In the genomic region with DNA sequence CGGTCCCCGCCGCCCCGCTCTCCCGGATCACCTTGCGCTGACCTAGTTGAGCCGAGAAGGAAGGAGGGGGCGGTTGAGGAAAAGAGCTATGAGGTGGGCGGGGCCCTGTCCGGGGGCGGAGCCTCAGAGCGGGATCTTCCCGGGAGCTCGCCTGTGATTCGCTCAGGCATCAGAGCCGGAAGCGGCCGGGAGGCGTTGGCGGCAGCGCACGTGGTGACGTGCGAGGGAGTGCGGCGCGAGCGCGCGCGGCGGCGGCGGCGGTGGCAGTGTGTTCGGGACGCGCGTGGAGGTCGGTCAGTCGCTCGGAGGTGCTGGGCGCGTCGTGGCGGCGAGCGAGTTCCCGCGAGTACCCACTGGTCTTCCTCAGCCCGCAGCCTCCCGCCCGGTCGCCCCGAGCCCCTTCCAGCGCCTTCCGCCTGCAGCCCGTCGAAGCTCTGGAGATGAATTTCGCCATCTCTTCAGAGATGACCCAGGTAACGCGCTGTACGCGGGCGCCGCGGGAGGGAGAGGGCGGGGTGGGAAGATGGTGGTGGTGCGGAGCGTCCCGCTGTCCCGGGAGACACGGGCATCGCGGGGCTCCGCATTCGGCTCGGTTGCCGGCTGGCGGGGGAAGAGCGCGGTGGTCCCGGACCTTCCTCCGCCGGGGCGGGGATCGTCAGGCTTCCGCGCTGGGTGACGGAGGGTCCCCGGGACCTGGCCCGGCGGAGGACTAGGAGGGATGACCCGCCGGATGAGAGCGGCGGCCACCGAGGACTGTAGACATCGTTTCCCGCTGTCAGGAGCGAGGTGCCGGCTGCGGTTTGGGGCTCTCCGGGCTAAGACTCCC, we compare ENCODE assay signal across 8 mouse cellular contexts. TPM values are rescaled to one million over a fixed set of nuclear protein-coding genes. Genes with fewer than 3 reads are reported as not detected.
DNase-seq lines count a peak whose midpoint lies in the region; ATAC-seq and TF ChIP-seq lines count a peak whose summit lies in the region.

A gene (plus strand): TSS at position 195 of the 826 bp plus-strand sequence.

- intact Hi-C loops in gastrocnemius, adult 2 months (cut with DNase I) = loop anchor here (5.0 kb wide), 1 partner anchor 307 kb away; no protein-coding TSS in a partner anchor
- intact Hi-C loops in left cerebral cortex, adult 2 months (cut with DNase I) = loop anchor here (2.0 to 5.0 kb wide), 4 partner anchors 42 to 307 kb away; no protein-coding TSS in a partner anchor

- H3K36me3 ChIP-seq in hindbrain, postnatal 0 days (ENCODE audit: insufficient read depth, low read length) = no peaks in the 10 kb centered on the region

- peaks cover 12% of the 10 kb centered on the region for H3K4me1 ChIP-seq in hindbrain, postnatal 0 days (ENCODE audit: insufficient read depth, low read length)

- H3K9me3 ChIP-seq in hindbrain, postnatal 0 days (ENCODE audit: low read length) = no peaks in the 10 kb centered on the region

- peak; percentile 76 for ATAC-seq in common myeloid progenitor, adult 5-6 weeks (replicated peaks; ENCODE audit: low read depth, poor library complexity, severe bottlenecking)
- ATAC-seq in hindbrain, postnatal 0 days = peak; percentile 96
- ATAC-seq in megakaryocyte, adult 5-6 weeks (ENCODE audit: poor library complexity, severe bottlenecking) = peak; percentile 75

- WGBS in hindbrain, postnatal 0 days = 1% methylated on average over 97 of the region's 104 CpGs

- H3K4me3 ChIP-seq in gastrocnemius, adult 2 months = peak within 1 kb of the TSS; percentile 92
- H3K4me3 ChIP-seq in hindbrain, postnatal 0 days (ENCODE audit: low read length) = peak within 1 kb of the TSS; percentile 82
- H3K4me3 ChIP-seq in left cerebral cortex, adult 2 months = peak within 1 kb of the TSS; percentile 98

- peak within 1 kb of the TSS; percentile 69 for H3K4me2 ChIP-seq in hindbrain, postnatal 0 days (ENCODE audit: low read depth, low read length)

- peak within 1 kb of the TSS; percentile 91 for H3K9ac ChIP-seq in hindbrain, postnatal 0 days (replicated peaks; ENCODE audit: low read length)

- no peaks in the 10 kb centered on the region for H3K27me3 ChIP-seq in hindbrain, postnatal 0 days (ENCODE audit: insufficient read depth, low read length)

- peak; percentile 98 for DNase-seq in ZHBTc4 (ENCODE audit: low read depth, low spot score)
- DNase-seq in gastrocnemius, adult 2 months = peak; percentile 99
- DNase-seq in hindbrain, postnatal 0 days (ENCODE audit: low spot score) = peak; percentile 99
- peak; percentile 95 to 98 for DNase-seq in left cerebral cortex, adult 2 months (ENCODE audit: extremely low spot score in 1 of 2, low spot score in 2 of 2)
- DNase-seq in right cerebral cortex, adult 2 months (ENCODE audit: low spot score in 2 of 2) = peak; percentile 96 to 97
- DNase-seq in urinary bladder, postnatal 14 days (ENCODE audit: low spot score) = peak; percentile 98

- peak within 1 kb of the TSS; percentile 95 for H3K27ac ChIP-seq in gastrocnemius, adult 2 months
- H3K27ac ChIP-seq in hindbrain, postnatal 0 days = peak within 1 kb of the TSS; percentile 95
- H3K27ac ChIP-seq in left cerebral cortex, adult 2 months = peak within 1 kb of the TSS; percentile 95

- no peak for TF ChIP-seq CTCF in gastrocnemius, adult 2 months (IDR thresholded peaks at IDR 0.05)
- TF ChIP-seq CTCF in hindbrain, postnatal 0 days (IDR thresholded peaks at IDR 0.05; ENCODE audit: low read depth) = no peak
- no peak for TF ChIP-seq CTCF in left cerebral cortex, adult 2 months (IDR thresholded peaks at IDR 0.05)

RNA-seq across cellular contexts. Expression of the gene that starts here (rescaled TPM):
- 467 and 489 TPM in 2 replicates for total RNA-seq in common myeloid progenitor, adult 5-6 weeks (2017)
- 100 to 1,000 TPM; 124 to 159 TPM for total RNA-seq in gastrocnemius, adult 2 months (2021)
- total RNA-seq in hindbrain, postnatal 0 days (2014; rRNA removed) = 121 and 129 TPM in 2 replicates
- polyA plus RNA-seq in hindbrain, postnatal 0 days (2015; fragmentation: Nextera tagmentation; extraction: Ambion mirVana) = 140 and 143 TPM in 2 replicates
- 100 to 1,000 TPM; 126 to 131 TPM for total RNA-seq in left cerebral cortex, adult 2 months (2021)
- 108 and 109 TPM in 2 replicates for total RNA-seq in megakaryocyte, adult 5-6 weeks (2015)
- 133 and 136 TPM in 2 replicates for total RNA-seq in megakaryocyte, adult 5-6 weeks (2017)

Comparison
In these comparisons a context has a peak if more than half of its experiments do, and no peak if none do; other contexts are left out.
1. Peak in every context shown above with its lines: DNase-seq, ATAC-seq, H3K4me3 ChIP-seq and H3K27ac ChIP-seq.